Mouse (Mus musculus) ES-E14 (cell line): ENCODE data around the gene Akap5. TPM values are rescaled to one million over a fixed set of nuclear protein-coding genes. Genes with fewer than 3 reads are reported as not detected.

Experiments used
- DNase-seq: peaks from one replicate; pipeline ENCODE4 v3.0.0-alpha.2; 2013; ENCODE audit warnings: low read depth, low spot score
- H3K27ac ChIP-seq: 2 replicates; pipeline ENCODE4 v1.5.1; 2012; ENCODE audit warnings: low read depth, mild to moderate bottlenecking, low read length, moderate library complexity, mixed read lengths; ENCODE audit not compliant: poor library complexity, insufficient read depth, severe bottlenecking
- H3K36me3 ChIP-seq: 2 replicates; pipeline ENCODE4 v1.6.1; 2012; ENCODE audit warnings: mild to moderate bottlenecking, low read length, moderate library complexity, mixed read lengths; ENCODE audit not compliant: control insufficient read depth, poor library complexity, insufficient read depth, severe bottlenecking
- H3K4me1 ChIP-seq, 2 experiments: fragments of 150-350 bp in 1 of 2; sonication (generic) in 1 of 2; 2 replicates each; pipeline ENCODE4 v1.6.1; 2012; ENCODE audit warnings: low read length in 2 of 2, mild to moderate bottlenecking in 1 of 2, mixed read lengths in 1 of 2; ENCODE audit not compliant: control insufficient read depth in 2 of 2, insufficient read depth in 2 of 2, poor library complexity in 1 of 2
- H3K4me3 ChIP-seq, 2 experiments: fragments of 150-350 bp in 1 of 2; sonication (generic) in 1 of 2; 2 replicates each; pipeline ENCODE4 v1.5.1; 2012; ENCODE audit warnings: low read length in 2 of 2, low read depth in 1 of 2, mild to moderate bottlenecking in 1 of 2, mixed read lengths in 1 of 2; ENCODE audit not compliant: insufficient read depth in 1 of 2, poor library complexity in 1 of 2, severe bottlenecking in 1 of 2
- H3K9ac ChIP-seq: 2 replicates; pipeline ENCODE4 v1.6.1; 2012; ENCODE audit warnings: low read depth, mild to moderate bottlenecking, low read length, mixed read lengths; ENCODE audit not compliant: poor library complexity, insufficient read depth, severe bottlenecking
- H3K9me3 ChIP-seq: fragments of 150-350 bp; sonication (generic); 2 replicates; pipeline ENCODE4 v1.6.1; 2012; ENCODE audit warnings: low read depth, mild to moderate bottlenecking, low read length; ENCODE audit not compliant: control insufficient read depth, insufficient read depth
- CHD2 ChIP-seq: IDR thresholded peaks from 2 replicates; pipeline ENCODE4 v1.6.1; 2014; ENCODE audit warnings: mild to moderate bottlenecking, low read depth, low read length, inconsistent platforms
- HCFC1 ChIP-seq: IDR thresholded peaks from 2 replicates; pipeline ENCODE4 v1.6.1; 2012; ENCODE audit warnings: low read length, inconsistent platforms, borderline replicate concordance; ENCODE audit not compliant: insufficient read depth
- MAFK ChIP-seq: IDR thresholded peaks from 2 replicates; pipeline ENCODE4 v1.6.1; 2014; ENCODE audit warnings: mild to moderate bottlenecking, low read depth, low read length, inconsistent platforms; ENCODE audit not compliant: insufficient read depth
- ZC3H11A ChIP-seq: IDR thresholded peaks from 2 replicates; pipeline ENCODE4 v1.6.1; 2012; ENCODE audit warnings: low read depth, mild to moderate bottlenecking, inconsistent platforms, low read length, borderline replicate concordance
- ZNF384 ChIP-seq: IDR thresholded peaks from 2 replicates; pipeline ENCODE4 v1.6.1; 2012; ENCODE audit warnings: low read depth, low read length, inconsistent platforms
- in situ Hi-C, 2 experiments: fragments of 600-800 bp; cut with MboI; formaldehyde crosslinking; loops; one replicate each; pipeline ENCODE4 v1.15.1; 2025; ENCODE audit warnings: low sequenced_read_pairs in 2 of 2, inconsistent platforms in 1 of 2; ENCODE audit not compliant: unreplicated experiment in 2 of 2
- total RNA-seq: library from RNA; depleted of rRNA; stranded (reverse); fragments of 300-350 nt; gene quantifications from 2 replicates; pipeline ENCODE4 v1.2.3, GENCODE M21; 2012

The Akap5 gene
- total RNA-seq, 1 experiment: 5.2 TPM

DNA sequence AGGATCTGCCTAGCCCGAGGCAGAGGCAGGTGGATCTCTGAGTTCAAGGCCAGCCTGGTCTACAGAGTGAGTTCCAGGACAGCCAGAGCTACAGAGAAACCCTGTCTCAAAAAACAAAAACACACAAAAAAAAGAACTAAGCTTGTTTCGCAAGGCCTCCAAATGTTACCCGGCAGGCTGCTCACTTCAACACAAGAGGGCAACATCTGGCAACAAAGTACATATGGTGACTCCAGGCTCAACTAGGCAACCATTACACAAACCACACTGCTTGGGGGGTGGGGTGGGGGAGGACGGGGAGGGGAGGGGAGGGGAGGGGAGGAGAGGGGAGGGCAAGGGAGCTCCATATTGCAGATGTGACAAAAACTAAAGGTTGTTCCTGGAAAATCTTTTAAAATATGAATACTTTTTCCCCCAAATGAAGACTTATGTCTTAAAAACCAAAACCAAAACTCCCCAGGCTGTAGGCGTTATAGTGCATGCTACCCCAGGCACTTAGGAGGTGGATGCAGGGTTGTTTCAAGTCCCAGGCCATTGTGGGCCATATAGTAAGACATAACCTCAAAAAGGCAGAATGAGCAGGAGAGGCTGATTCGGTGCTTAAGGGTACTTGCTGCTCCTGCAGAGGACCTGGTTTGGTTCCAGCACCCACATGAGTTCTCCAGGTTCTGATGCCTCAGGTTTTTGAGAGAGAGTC lies 21.2 kb downstream of the Akap5 start:
- no peak overlapping the region for H3K9ac ChIP-seq
- in situ Hi-C loops: loop anchor here in 1 of 2 experiments (25.0 kb wide), 2 partner anchors 334 to 559 kb away; no protein-coding TSS in a partner anchor
- no peaks in the 10 kb centered on the region for H3K4me1 ChIP-seq
- H3K9me3 ChIP-seq: no peaks in the 10 kb centered on the region
- no peak for DNase-seq
- H3K36me3 ChIP-seq: peaks cover 5% of the 10 kb centered on the region; the same call in 1 of the 2 replicates
- no peak overlapping the region for H3K4me3 ChIP-seq
- TF ChIP-seq CHD2 (no peak), ZC3H11A (no peak), MAFK (no peak), HCFC1 (no peak), ZNF384 (no peak)
- H3K27ac ChIP-seq: no peak overlapping the region

DNA sequence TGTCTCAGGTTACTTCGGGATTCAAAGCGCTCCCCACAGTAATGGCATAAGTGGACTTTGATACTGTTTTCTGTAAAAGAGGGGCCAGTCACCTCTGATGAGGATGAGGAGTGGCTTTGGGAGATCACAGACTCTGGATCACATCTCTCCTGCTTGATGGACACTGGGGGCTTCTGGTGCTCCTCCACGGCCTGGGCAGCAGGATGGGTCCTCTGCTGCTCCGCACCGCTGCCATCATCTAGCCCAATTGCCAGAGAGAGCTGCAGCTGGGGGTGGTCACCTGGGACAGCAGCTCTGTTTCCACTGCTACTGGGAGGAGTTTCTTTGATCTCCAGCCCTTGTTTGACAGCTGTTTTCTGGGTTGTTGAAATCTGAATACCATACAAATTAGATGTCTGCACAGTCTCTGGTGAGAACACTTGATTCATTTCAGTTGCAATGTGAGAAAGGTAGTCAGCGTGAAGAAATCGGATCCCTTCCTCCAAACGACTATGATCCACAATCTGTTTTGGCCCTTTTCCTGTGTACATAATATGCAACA lies 25.1 kb downstream of the Akap5 start:
- no peak overlapping the region for H3K4me3 ChIP-seq
- peaks cover 10% of the 10 kb centered on the region; the same call in 1 of the 2 replicates for H3K36me3 ChIP-seq
- TF ChIP-seq CHD2 (no peak), ZNF384 (no peak), MAFK (no peak), HCFC1 (no peak), ZC3H11A (no peak)
- H3K27ac ChIP-seq: no peak overlapping the region
- H3K9ac ChIP-seq: no peak overlapping the region
- no peak for DNase-seq
- no peaks in the 10 kb centered on the region for H3K4me1 ChIP-seq
- H3K9me3 ChIP-seq: no peaks in the 10 kb centered on the region
- in situ Hi-C loops: loop anchor here in 1 of 2 experiments (25.0 kb wide), 2 partner anchors 337 to 562 kb away; no protein-coding TSS in a partner anchor

DNA sequence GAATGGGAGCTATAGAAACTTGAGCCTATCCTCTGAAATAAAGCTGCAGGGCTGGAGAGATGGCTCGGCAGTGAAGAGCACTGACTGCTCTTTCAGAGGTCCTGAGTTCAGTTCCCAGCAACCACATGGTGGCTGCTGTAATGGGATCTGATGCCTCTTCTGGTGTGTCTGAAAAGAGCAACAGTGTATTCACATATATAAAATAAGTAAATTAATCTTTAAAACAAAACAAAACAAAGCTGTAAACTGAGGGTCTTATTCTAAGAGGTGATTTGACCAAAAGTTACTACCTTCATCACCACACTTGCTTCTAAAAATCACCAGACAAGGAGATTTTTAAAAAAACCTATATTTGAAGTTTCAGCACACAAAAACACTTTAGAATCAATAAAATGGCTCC lies 36.2 kb downstream of the Akap5 start:
- Histone ChIP-seq H3K36me3 (no peaks in the 10 kb centered on the region; the same call in 1 of the 2 replicates), H3K9me3 (no peaks in the 10 kb centered on the region), H3K4me1 (peaks cover 0 to 2% of the 10 kb centered on the region in 2 experiments; a peak in 1 of 4 replicates), H3K9ac (no peak overlapping the region), H3K4me3 (no peak overlapping the region), H3K27ac (no peak overlapping the region)
- TF ChIP-seq CHD2 (no peak), ZNF384 (no peak), MAFK (no peak)
- no peak for DNase-seq
- in situ Hi-C loops: no loop called here

DNA sequence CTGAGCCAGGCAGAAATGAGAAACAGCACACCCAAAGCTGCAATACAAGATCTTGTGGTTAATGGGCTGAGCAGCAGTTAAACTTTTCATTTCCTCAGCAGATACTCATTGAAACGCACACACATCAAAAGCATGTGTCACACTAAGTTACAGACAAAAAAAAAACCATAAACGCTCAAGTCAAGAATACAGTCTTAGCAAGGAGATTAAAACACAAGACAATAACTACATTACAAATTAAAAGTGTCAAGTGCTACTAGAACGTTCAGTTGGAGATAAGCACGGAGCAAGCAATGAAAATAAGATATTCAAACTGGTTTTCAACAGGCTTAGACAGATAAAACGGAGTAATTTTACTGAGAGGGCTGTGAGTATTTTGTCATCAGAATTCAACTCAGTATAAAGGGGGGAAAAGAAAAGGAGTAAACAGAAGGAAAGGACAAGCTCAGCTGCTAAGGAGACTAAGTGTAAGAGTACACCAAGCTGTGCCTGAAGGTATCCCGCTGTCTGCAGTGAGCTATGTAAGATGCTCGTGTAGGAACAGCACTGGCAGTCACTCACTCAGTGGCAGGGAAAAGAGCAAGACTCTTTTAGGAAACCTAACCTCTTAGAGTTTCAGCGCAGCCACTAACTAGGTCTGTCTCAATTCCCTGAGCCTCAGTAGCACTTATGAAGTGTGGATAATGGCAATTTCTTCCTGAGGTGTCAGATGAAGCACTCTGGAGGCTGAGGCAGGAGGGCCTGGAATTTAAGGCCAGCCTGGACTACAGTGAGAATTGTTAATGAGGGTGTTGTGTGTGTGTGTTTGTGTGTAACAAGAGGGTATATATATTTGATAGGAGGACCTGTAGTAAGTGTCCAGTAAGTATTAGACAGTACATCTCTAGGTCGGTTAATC lies 37.0 kb downstream of the Akap5 start:
- in situ Hi-C loops: no loop called here
- no peaks in the 10 kb centered on the region for H3K9me3 ChIP-seq
- no peak overlapping the region for H3K27ac ChIP-seq
- DNase-seq: no peak
- no peak for TF ChIP-seq ZNF384
- H3K4me3 ChIP-seq: no peak overlapping the region
- H3K4me1 ChIP-seq: peaks cover 0 to 2% of the 10 kb centered on the region in 2 experiments; a peak in 1 of 4 replicates
- no peaks in the 10 kb centered on the region; the same call in 1 of the 2 replicates for H3K36me3 ChIP-seq
- no peak overlapping the region for H3K9ac ChIP-seq
